Mouse (Mus musculus): ENCODE data around the gene Ints6l. TPM values are rescaled to one million over a fixed set of nuclear protein-coding genes. Genes with fewer than 3 reads are reported as not detected.

Ints6l gene
- polyA plus RNA-seq, 1 experiment: 119 TPM

GRCm38 (mm10) chrX:56553584-56553983 is 98.9 kb downstream of the Ints6l start:
- H3K4me3 ChIP-seq (replicated peaks; ENCODE audit: control insufficient read depth, low read depth, low read length): no peak overlapping the region
- no peaks in the 10 kb centered on the region for H3K4me1 ChIP-seq (ENCODE audit: control insufficient read depth, insufficient read depth, low read length)
- H3K27ac ChIP-seq (ENCODE audit: control insufficient read depth, insufficient read depth, low read depth, low read length, poor library complexity): no peak overlapping the region
- 52% methylated on average over 3 of the region's 3 CpGs for WGBS
- no peak for TF ChIP-seq POLR2A (IDR thresholded peaks at IDR 0.05; ENCODE audit: borderline replicate concordance, control insufficient read depth, low read depth, low read length)

Other genes with a start within 250 kb of the Ints6l start
- gene Gm773, start 242.0 kb upstream of the Ints6l start, polyA plus RNA-seq (2011; ENCODE audit: insufficient read depth, insufficient read length, low replicate concordance, missing spikeins): not detected in 2 replicates
- gene Zfp449, start 108.5 kb upstream of the Ints6l start, polyA plus RNA-seq (2011; ENCODE audit: insufficient read depth, insufficient read length, low replicate concordance, missing spikeins): 1.1 TPM in 1 of 2 replicates, not detected in the other
- not detected in 2 replicates for gene Smim10l2a, start 80.3 kb upstream of the Ints6l start, polyA plus RNA-seq (2011; ENCODE audit: insufficient read depth, insufficient read length, low replicate concordance, missing spikeins)
- 4.8 TPM in 1 of 2 replicates, not detected in the other for gene Gm2174, start 6.9 kb upstream of the Ints6l start, polyA plus RNA-seq (2011; ENCODE audit: insufficient read depth, insufficient read length, low replicate concordance, missing spikeins)
- gene Gm10477, start 69.9 kb downstream of the Ints6l start, polyA plus RNA-seq (2011; ENCODE audit: insufficient read depth, insufficient read length, low replicate concordance, missing spikeins): not detected in 2 replicates
- not detected in 2 replicates for gene Gm648, start 94.7 kb downstream of the Ints6l start, polyA plus RNA-seq (2011; ENCODE audit: insufficient read depth, insufficient read length, low replicate concordance, missing spikeins)
- gene Mmgt1, start 143.2 kb downstream of the Ints6l start, polyA plus RNA-seq (2011; ENCODE audit: insufficient read depth, insufficient read length, low replicate concordance, missing spikeins): 3.0 and 4.2 TPM in 2 replicates
- gene Slc9a6, start 154.9 kb downstream of the Ints6l start, polyA plus RNA-seq (2011; ENCODE audit: insufficient read depth, insufficient read length, low replicate concordance, missing spikeins): 3.5 and 4.4 TPM in 2 replicates